ENCODE assay signal across 26 mouse cellular contexts in genomic region chr14:30722406-30722805, GRCm38 (mm10). TPM values are rescaled to one million over a fixed set of nuclear protein-coding genes. Genes with fewer than 3 reads are reported as not detected.
DNase-seq lines count a peak whose midpoint lies in the region; ATAC-seq and TF ChIP-seq lines count a peak whose summit lies in the region.
"Had no signal": no experiment of that assay in that cellular context is flagged by ENCODE, and none has a peak within 500 bp of the region (broad histone marks: within the 10 kb centered on the region; RNA-seq: fewer than 3 reads in every experiment).

No protein-coding gene starts in this region.

- no peaks in the 10 kb centered on the region for H3K9me3 ChIP-seq in embryonic facial prominence, embryonic 10.5 days
- H3K9me3 ChIP-seq: embryonic facial prominence, embryonic 13.5 days; forebrain, embryonic 12.5 days; forebrain, embryonic 15.5 days; G1E; heart, embryonic 10.5 days; heart, embryonic 13.5 days; hindbrain, embryonic 12.5 days; hindbrain, embryonic 15.5 days had no signal

- peak; percentile 69 for ATAC-seq in CD4-positive, CD25-positive, alpha-beta regulatory T cell, adult 4 months
- ATAC-seq: forebrain, embryonic 15.5 days; Patski had no signal

- no peak overlapping the region for H3K27ac ChIP-seq in layer of hippocampus, adult 2 months
- H3K27ac ChIP-seq in embryonic facial prominence, embryonic 10.5 days (replicated peaks): no peak overlapping the region
- H3K27ac ChIP-seq: embryonic facial prominence, embryonic 13.5 days; forebrain, embryonic 12.5 days; forebrain, embryonic 15.5 days; heart, adult 2 months; heart, embryonic 10.5 days; heart, embryonic 13.5 days; hindbrain, embryonic 12.5 days; hindbrain, embryonic 15.5 days had no signal

- peak; percentile 50 for TF ChIP-seq CTCF in layer of hippocampus, adult 2 months (conservative IDR thresholded peaks at IDR 0.05)

- intact Hi-C loops in heart, postnatal 14 days (cut with DNase I): no loop called here

- peaks cover 3% of the 10 kb centered on the region; the same call in 1 of the 2 replicates for H3K4me1 ChIP-seq in embryonic facial prominence, embryonic 10.5 days
- H3K4me1 ChIP-seq: embryonic facial prominence, embryonic 13.5 days; heart, embryonic 10.5 days had no signal

- no peak overlapping the region for H3K4me3 ChIP-seq in layer of hippocampus, adult 2 months
- H3K4me3 ChIP-seq in embryonic facial prominence, embryonic 10.5 days: no peak overlapping the region
- H3K4me3 ChIP-seq: embryonic facial prominence, embryonic 13.5 days; erythroblast, embryonic 14.5 days; forebrain, embryonic 12.5 days; forebrain, embryonic 15.5 days; heart, adult 2 months; heart, embryonic 10.5 days; heart, embryonic 13.5 days; hindbrain, embryonic 12.5 days; hindbrain, embryonic 15.5 days had no signal

- DNase-seq in heart, adult 11 months: peak; percentile 56
- DNase-seq in heart, postnatal 14 days: no peak
- no peak for DNase-seq in layer of hippocampus, adult 2 months (ENCODE audit: low spot score in 2 of 2)
- no peak for DNase-seq in layer of hippocampus, postnatal 14 days (ENCODE audit: low spot score in 2 of 2)
- DNase-seq in splenic B cell, adult 2 months (ENCODE audit: low read depth, low spot score): peak; percentile 38
- DNase-seq in right cerebral cortex, adult 18-20 months: no peak
- DNase-seq in embryonic facial prominence, embryonic 10.5 days (ENCODE audit: low spot score): no peak
- DNase-seq: adrenal gland, postnatal 10 days; adrenal gland, postnatal 36 days; cerebellum, adult 11 months; cerebellum, adult 2 months; cerebellum, adult 9-11 months; cerebellum, postnatal 25 days; gastrocnemius, postnatal 25 days; heart, adult 2 months had no signal

- 86% methylated on average over 5 of the region's 5 CpGs for WGBS in embryonic facial prominence, embryonic 10.5 days

- H3K27me3 ChIP-seq in splenic B cell, adult 2 months (ENCODE audit: control insufficient read depth, insufficient read depth, low read length, poor library complexity, severe bottlenecking): no peaks in the 10 kb centered on the region
- H3K27me3 ChIP-seq in embryonic facial prominence, embryonic 10.5 days (replicated peaks; ENCODE audit: low read depth, poor library complexity, severe bottlenecking): peaks cover 4% of the 10 kb centered on the region; the same call in 1 of the 2 replicates
- H3K27me3 ChIP-seq: embryonic facial prominence, embryonic 13.5 days; forebrain, embryonic 12.5 days; forebrain, embryonic 15.5 days; heart, embryonic 13.5 days; hindbrain, embryonic 12.5 days; hindbrain, embryonic 15.5 days; Patski had no signal

- no peaks in the 10 kb centered on the region for H3K36me3 ChIP-seq in splenic B cell, adult 2 months (ENCODE audit: control insufficient read depth, insufficient read depth, low read length, poor library complexity, severe bottlenecking)
- H3K36me3 ChIP-seq in embryonic facial prominence, embryonic 10.5 days (replicated peaks): no peaks in the 10 kb centered on the region
- H3K36me3 ChIP-seq: embryonic facial prominence, embryonic 13.5 days; forebrain, embryonic 12.5 days; forebrain, embryonic 15.5 days; heart, embryonic 10.5 days; heart, embryonic 13.5 days; hindbrain, embryonic 12.5 days; hindbrain, embryonic 15.5 days had no signal

RNA-seq across cellular contexts. Expression of gene Sfmbt1, which starts 7.8 kb away (rescaled TPM):
- total RNA-seq in heart, postnatal 14 days (2021): 10 to 100 TPM; 11.6 to 12.9 TPM
- total RNA-seq in layer of hippocampus, adult 2 months (2021): 10 to 100 TPM; 33.5 to 36.6 TPM
- total RNA-seq in layer of hippocampus, postnatal 14 days (2021): 10 to 100 TPM; 25.4 to 27.8 TPM
- 10 to 100 TPM; 10.8 to 12.6 TPM for polyA plus RNA-seq in CD4-positive, CD25-positive, alpha-beta regulatory T cell, adult 4 months (2017; shearing (Covaris generic))
- polyA plus RNA-seq in embryonic facial prominence, embryonic 10.5 days (2016; fragmentation: Nextera tagmentation; extraction: Ambion mirVana): 17.0 and 18.5 TPM in 2 replicates

Comparison
In these comparisons a context has a peak if more than half of its experiments do, and no peak if none do; other contexts are left out.
1. DNase-seq: peak in heart, adult 11 months (single experiment) and splenic B cell, adult 2 months (single experiment); none in heart, postnatal 14 days (0 of 2), layer of hippocampus, adult 2 months (0 of 2), layer of hippocampus, postnatal 14 days (0 of 2), right cerebral cortex, adult 18-20 months (single experiment) and embryonic facial prominence, embryonic 10.5 days (single experiment).